Comparison of ENCODE assay signal across 14 mouse cellular contexts in genomic region chr2:35502561-35502960, GRCm38 (mm10). TPM values are rescaled to one million over a fixed set of nuclear protein-coding genes. Genes with fewer than 3 reads are reported as not detected.
DNase-seq lines count a peak whose midpoint lies in the region; ATAC-seq and TF ChIP-seq lines count a peak whose summit lies in the region.
"Had no signal": no experiment of that assay in that cellular context is flagged by ENCODE, and none has a peak within 500 bp of the region (broad histone marks: within the 10 kb centered on the region; RNA-seq: fewer than 3 reads in every experiment).

No protein-coding gene starts in this region.

- no peaks in the 10 kb centered on the region for H3K36me3 ChIP-seq in kidney, postnatal 0 days (ENCODE audit: insufficient read depth, low read length)
- no peaks in the 10 kb centered on the region for H3K36me3 ChIP-seq in embryonic facial prominence, embryonic 10.5 days (replicated peaks)
- peaks cover 28% of the 10 kb centered on the region for H3K36me3 ChIP-seq in erythroblast, embryonic 14.5 days (ENCODE audit: control insufficient read depth)
- no peaks in the 10 kb centered on the region; the same call in 1 of the 2 replicates for H3K36me3 ChIP-seq in liver, embryonic 15.5 days (replicated peaks)
- H3K36me3 ChIP-seq: hindbrain, embryonic 15.5 days had no signal

- H3K27me3 ChIP-seq in kidney, postnatal 0 days (ENCODE audit: insufficient read depth, low read length), result no peaks in the 10 kb centered on the region
- no peaks in the 10 kb centered on the region for H3K27me3 ChIP-seq in embryonic facial prominence, embryonic 10.5 days (replicated peaks; ENCODE audit: low read depth, poor library complexity, severe bottlenecking)
- H3K27me3 ChIP-seq in erythroblast, embryonic 14.5 days (ENCODE audit: control insufficient read depth), result no peaks in the 10 kb centered on the region; the same call in 1 of the 2 replicates
- no peaks in the 10 kb centered on the region for H3K27me3 ChIP-seq in liver, embryonic 15.5 days
- H3K27me3 ChIP-seq: forebrain, embryonic 13.5 days; hindbrain, embryonic 15.5 days had no signal

- no peak overlapping the region for H3K4me2 ChIP-seq in kidney, postnatal 0 days (ENCODE audit: low read length)
- H3K4me2 ChIP-seq in liver, embryonic 15.5 days, result peak overlapping the region; percentile 47
- H3K4me2 ChIP-seq: forebrain, embryonic 13.5 days; hindbrain, embryonic 15.5 days had no signal

- no peaks in the 10 kb centered on the region for H3K9me3 ChIP-seq in kidney, postnatal 0 days (replicated peaks; ENCODE audit: low read length)
- H3K9me3 ChIP-seq in embryonic facial prominence, embryonic 10.5 days, result no peaks in the 10 kb centered on the region
- peaks cover 8% of the 10 kb centered on the region for H3K9me3 ChIP-seq in erythroblast, embryonic 14.5 days (ENCODE audit: control insufficient read depth, low read length)
- H3K9me3 ChIP-seq in liver, embryonic 15.5 days (replicated peaks), result no peaks in the 10 kb centered on the region
- H3K9me3 ChIP-seq: forebrain, embryonic 13.5 days; hindbrain, embryonic 15.5 days had no signal

- no peak overlapping the region for H3K4me3 ChIP-seq in kidney, postnatal 0 days (replicated peaks; ENCODE audit: low read depth, low read length)
- no peak overlapping the region for H3K4me3 ChIP-seq in embryonic facial prominence, embryonic 10.5 days
- H3K4me3 ChIP-seq in erythroblast, embryonic 14.5 days (replicated peaks), result peak overlapping the region; percentile 37
- H3K4me3 ChIP-seq in liver, embryonic 15.5 days (replicated peaks), result no peak overlapping the region
- H3K4me3 ChIP-seq: forebrain, embryonic 13.5 days; hindbrain, embryonic 15.5 days; left cerebral cortex, adult 2 months had no signal

- H3K9ac ChIP-seq in kidney, postnatal 0 days (ENCODE audit: low read depth, low read length), result no peak overlapping the region
- peak overlapping the region; percentile 43; the same call in 1 of the 2 replicates for H3K9ac ChIP-seq in liver, embryonic 15.5 days
- H3K9ac ChIP-seq: forebrain, embryonic 13.5 days; hindbrain, embryonic 15.5 days had no signal

- peaks cover 14% of the 10 kb centered on the region for H3K4me1 ChIP-seq in kidney, postnatal 0 days (replicated peaks; ENCODE audit: insufficient read depth, low read length)
- H3K4me1 ChIP-seq in embryonic facial prominence, embryonic 10.5 days, result peaks cover 51% of the 10 kb centered on the region
- H3K4me1 ChIP-seq in erythroblast, embryonic 14.5 days (ENCODE audit: control insufficient read depth), result peaks cover 99% of the 10 kb centered on the region
- peaks cover 97% of the 10 kb centered on the region for H3K4me1 ChIP-seq in liver, embryonic 15.5 days (replicated peaks)

- H3K27ac ChIP-seq in kidney, postnatal 0 days, result 0 out of 2 replicates have a peak overlapping the region, but pooled peaks have one; percentile 16
- H3K27ac ChIP-seq in embryonic facial prominence, embryonic 10.5 days (replicated peaks), result peak overlapping the region; percentile 81
- peak overlapping the region; percentile 88 for H3K27ac ChIP-seq in liver, embryonic 15.5 days (replicated peaks)
- H3K27ac ChIP-seq: forebrain, embryonic 13.5 days; hindbrain, embryonic 15.5 days; left cerebral cortex, adult 2 months had no signal

- DNase-seq in kidney, postnatal 0 days (ENCODE audit: low spot score), result no peak
- no peak for DNase-seq in kidney, postnatal 25 days
- no peak for DNase-seq in embryonic facial prominence, embryonic 10.5 days (ENCODE audit: low spot score)
- DNase-seq in layer of hippocampus, postnatal 25 days (ENCODE audit: extremely low spot score in 1 of 2, low spot score in 1 of 2), result no peak
- DNase-seq in Muller cell, postnatal 12 days (ENCODE audit: inconsistent ontology term), result no peak
- DNase-seq: cerebellum, adult 11-12 months; gastrocnemius, postnatal 10 days; kidney, postnatal 36 days; right cerebral cortex, postnatal 4 days had no signal

- ATAC-seq in kidney, postnatal 0 days (replicated peaks; ENCODE audit: low FRiP score, low read depth), result no peak
- ATAC-seq in liver, embryonic 15.5 days (ENCODE audit: insufficient read depth), result peak; percentile 38
- ATAC-seq: forebrain, embryonic 13.5 days had no signal

- no peak for TF ChIP-seq CTCF in kidney, postnatal 0 days (IDR thresholded peaks at IDR 0.05; ENCODE audit: low read depth)

- WGBS in kidney, postnatal 0 days, result 74% methylated on average over 3 of the region's 3 CpGs
- 87% methylated on average over 3 of the region's 3 CpGs for WGBS in embryonic facial prominence, embryonic 10.5 days
- 40% methylated on average over 3 of the region's 3 CpGs for WGBS in liver, embryonic 15.5 days (ENCODE audit: insufficient replicate concordance)

RNA-seq across cellular contexts. Expression of gene Ggta1, which starts 39.5 kb away (rescaled TPM):
- 16.2 and 16.5 TPM in 2 replicates for polyA plus RNA-seq in kidney, postnatal 0 days (2015; fragmentation: Nextera tagmentation; extraction: Ambion mirVana)
- 6.3 and 8.0 TPM in 2 replicates for polyA plus RNA-seq in embryonic facial prominence, embryonic 10.5 days (2016; fragmentation: Nextera tagmentation; extraction: Ambion mirVana)
- polyA plus RNA-seq in erythroblast, embryonic 14.5 days (2012), result 0.08 and 0.18 TPM in 2 replicates
- polyA plus RNA-seq in liver, embryonic 15.5 days (2015; fragmentation: Nextera tagmentation; extraction: Ambion mirVana), result 9.0 and 9.1 TPM in 2 replicates
- total RNA-seq in layer of hippocampus, postnatal 25 days (2021), result 1 to 10 TPM; 2.0 to 3.9 TPM

RNA-seq across cellular contexts. Expression of gene Dab2ip, which starts 55.5 kb away (rescaled TPM):
- 36.5 and 41.4 TPM in 2 replicates for polyA plus RNA-seq in kidney, postnatal 0 days (2015; fragmentation: Nextera tagmentation; extraction: Ambion mirVana)
- polyA plus RNA-seq in embryonic facial prominence, embryonic 10.5 days (2016; fragmentation: Nextera tagmentation; extraction: Ambion mirVana), result 34.7 and 35.4 TPM in 2 replicates
- polyA plus RNA-seq in erythroblast, embryonic 14.5 days (2012), result 0.10 and 0.20 TPM in 2 replicates
- 5.3 and 7.7 TPM in 2 replicates for polyA plus RNA-seq in liver, embryonic 15.5 days (2015; fragmentation: Nextera tagmentation; extraction: Ambion mirVana)
- 100 to 1,000 TPM; 103 to 118 TPM for total RNA-seq in layer of hippocampus, postnatal 25 days (2021)

Comparison
In these comparisons a context has a peak if more than half of its experiments do, and no peak if none do; other contexts are left out.
1. H3K27ac ChIP-seq: peak in every context shown above with its lines; median percentile 88 in liver, embryonic 15.5 days; 81 in embryonic facial prominence, embryonic 10.5 days; 16 in kidney, postnatal 0 days.